Mouse (Mus musculus) MEL (cell line): ENCODE data around the gene Llgl2.

Experiments
- ELF1 ChIP-seq: IDR thresholded peaks from 2 replicates; pipeline ENCODE4 v1.6.1; 2014; ENCODE audit warnings: low read depth, mild to moderate bottlenecking, inconsistent platforms, low read length, improper control_type of control experiment, moderate library complexity
- EP300 ChIP-seq, 2 experiments: IDR thresholded peaks; 2 replicates each; pipeline ENCODE4 v1.6.1; 2011; ENCODE audit warnings: improper control_type of control experiment in 2 of 2, low read length in 2 of 2, low read depth in 1 of 2, mild to moderate bottlenecking in 1 of 2
- GATA1 ChIP-seq: IDR thresholded peaks from 2 replicates; pipeline ENCODE4 v1.6.1; 2011; ENCODE audit warnings: low read depth, low read length, improper control_type of control experiment
- JUND ChIP-seq: IDR thresholded peaks from 2 replicates; pipeline ENCODE4 v1.6.1; 2011; ENCODE audit warnings: low read depth, mild to moderate bottlenecking, improper control_type of control experiment, low read length
- MAFK ChIP-seq: IDR thresholded peaks from 2 replicates; pipeline ENCODE4 v1.6.1; 2011; ENCODE audit warnings: low read depth, mild to moderate bottlenecking, low read length, improper control_type of control experiment, borderline replicate concordance
- MAZ ChIP-seq: IDR thresholded peaks from 2 replicates; pipeline ENCODE4 v1.6.1; 2012; ENCODE audit warnings: low read depth, mild to moderate bottlenecking, inconsistent platforms, low read length, improper control_type of control experiment
- POLR2A ChIP-seq, 2 experiments: IDR thresholded peaks; 2 replicates each; pipeline ENCODE4 v1.6.1; 2011 to 2012; ENCODE audit warnings: low read length in 2 of 2, mild to moderate bottlenecking in 2 of 2, control low read depth in 1 of 2, improper control_type of control experiment in 1 of 2, low read depth in 1 of 2, moderate library complexity in 1 of 2; ENCODE audit not compliant: control insufficient read depth in 1 of 2, insufficient read depth in 1 of 2, poor library complexity in 1 of 2
- POLR2AphosphoS5 ChIP-seq: IDR thresholded peaks from 2 replicates; pipeline ENCODE4 v1.6.1; 2012; ENCODE audit warnings: low read depth, borderline replicate concordance, mild to moderate bottlenecking, inconsistent platforms, low read length, moderate library complexity, mixed read lengths
- SIN3A ChIP-seq: IDR thresholded peaks from 2 replicates; pipeline ENCODE4 v1.6.1; 2012; ENCODE audit warnings: low read length, improper control_type of control experiment, inconsistent platforms
- USF1 ChIP-seq: IDR thresholded peaks from 2 replicates; pipeline ENCODE4 v1.6.1; 2014; ENCODE audit warnings: low read depth, mild to moderate bottlenecking, inconsistent platforms, low read length, improper control_type of control experiment, moderate library complexity
- USF2 ChIP-seq, 2 experiments: IDR thresholded peaks; 2 replicates each; pipeline ENCODE4 v1.6.1; 2011 to 2012; ENCODE audit warnings: improper control_type of control experiment in 2 of 2, low read length in 2 of 2, borderline replicate concordance in 1 of 2, inconsistent platforms in 1 of 2, low read depth in 1 of 2, mild to moderate bottlenecking in 1 of 2; ENCODE audit not compliant: insufficient read depth in 1 of 2
- ZC3H11A ChIP-seq: IDR thresholded peaks from 2 replicates; pipeline ENCODE4 v1.6.1; 2012; ENCODE audit warnings: low read depth, mild to moderate bottlenecking, inconsistent platforms, low read length, improper control_type of control experiment

DNA sequence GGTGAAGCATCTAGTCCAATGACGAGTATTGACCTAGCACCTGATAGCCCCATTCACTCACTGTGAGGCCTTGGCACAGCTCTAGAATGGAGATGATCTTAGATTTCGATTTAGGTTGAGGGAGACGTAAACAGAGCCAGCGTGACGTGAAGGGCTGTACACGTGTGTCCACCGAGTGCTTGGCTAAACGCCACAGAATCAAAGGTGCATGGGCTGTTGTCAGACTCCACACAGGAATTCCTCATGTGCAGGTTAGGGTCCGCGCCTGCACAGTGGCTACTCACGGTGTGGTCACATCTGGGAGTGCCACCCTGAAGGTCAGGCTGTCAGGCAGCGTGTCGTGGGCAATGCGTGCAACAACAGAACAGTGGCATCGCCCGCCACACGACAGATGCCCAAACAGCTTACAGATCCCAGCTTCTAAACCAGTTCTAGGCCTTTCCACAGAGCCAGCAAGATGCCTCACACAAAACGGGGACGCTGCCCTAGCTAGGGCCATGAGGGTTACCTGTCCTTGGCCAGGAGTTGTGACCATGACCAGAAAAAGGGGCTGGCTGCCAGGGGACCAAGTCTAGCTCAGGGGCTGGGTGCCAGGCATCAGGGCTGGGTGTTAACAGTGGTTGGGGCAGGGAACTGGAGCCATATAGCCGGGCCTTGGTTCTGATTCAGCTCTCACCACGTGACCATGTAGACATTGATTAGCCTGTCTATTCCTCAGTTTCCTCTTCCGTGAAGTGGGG is 13.9 kb downstream of the Llgl2 start:
- no peak for TF ChIP-seq ZC3H11A
- no peak for TF ChIP-seq ELF1
- TF ChIP-seq SIN3A, result no peak
- no peak for TF ChIP-seq USF2 (IDR thresholded peaks at IDR 0.05; ENCODE audit: borderline replicate concordance in 1 of 2, insufficient read depth in 1 of 2, low read depth in 1 of 2, low read length in 2 of 2)
- TF ChIP-seq JUND, result no peak
- TF ChIP-seq POLR2AphosphoS5, result no peak
- TF ChIP-seq POLR2A (IDR thresholded peaks at IDR 0.05; ENCODE audit: control insufficient read depth in 1 of 2, insufficient read depth in 1 of 2, low read depth in 1 of 2, low read length in 2 of 2, poor library complexity in 1 of 2), result no peak
- TF ChIP-seq GATA1, result no peak
- no peak for TF ChIP-seq USF1
- no peak for TF ChIP-seq MAZ
- TF ChIP-seq MAFK, result no peak
- no peak for TF ChIP-seq EP300 (IDR thresholded peaks at IDR 0.05; ENCODE audit: low read depth in 1 of 2, low read length in 2 of 2)
